Mouse (Mus musculus) myocyte (in vitro differentiated cells): ENCODE measurements around the gene Alx3. TPM values are rescaled to one million over a fixed set of nuclear protein-coding genes. Genes with fewer than 3 reads are reported as not detected.

Source experiments
- H3K27me3 ChIP-seq: one replicate; pipeline ENCODE4 v1.6.1; 2011; ENCODE audit not compliant: control insufficient read depth, insufficient read depth, insufficient read length
- H3K36me3 ChIP-seq: one replicate; pipeline ENCODE4 v1.6.1; 2011; ENCODE audit not compliant: control insufficient read depth, insufficient read depth
- H3K4me2 ChIP-seq: one replicate; pipeline ENCODE4 v1.6.1; 2011; ENCODE audit warnings: low read depth, control low read depth
- H3K4me3 ChIP-seq: one replicate; pipeline ENCODE4 v1.5.1; 2011; ENCODE audit warnings: mild to moderate bottlenecking, control low read depth, moderate library complexity
- H3K79me2 ChIP-seq: one replicate; pipeline ENCODE4 v1.6.1; 2011; ENCODE audit not compliant: control insufficient read depth, insufficient read depth
- H3ac ChIP-seq: one replicate; pipeline ENCODE4 v1.6.1; 2011; ENCODE audit not compliant: control insufficient read depth, insufficient read length
- CEBPB ChIP-seq: IDR thresholded peaks from 2 replicates; pipeline ENCODE4 v1.6.1; 2011; ENCODE audit warnings: mild to moderate bottlenecking, moderate library complexity; ENCODE audit not compliant: poor library complexity, insufficient read depth, severe bottlenecking
- E2F4 ChIP-seq: IDR thresholded peaks from one replicate; pipeline ENCODE4 v1.6.1; 2011; ENCODE audit warnings: mild to moderate bottlenecking, control low read depth, moderate library complexity; ENCODE audit not compliant: insufficient read depth
- MAX ChIP-seq: IDR thresholded peaks from one replicate; pipeline ENCODE4 v1.6.1; 2011; ENCODE audit warnings: low read depth, mild to moderate bottlenecking, control low read depth
- MYOD1 ChIP-seq, 3 experiments: IDR thresholded peaks; one replicate each; pipeline ENCODE4 v1.6.1; 2011; ENCODE audit warnings: control low read depth in 2 of 3, low read depth in 2 of 3, mild to moderate bottlenecking in 2 of 3, moderate library complexity in 1 of 3; ENCODE audit not compliant: insufficient read length in 2 of 3, control insufficient read depth in 1 of 3
- MYOG ChIP-seq, 3 experiments: IDR thresholded peaks; one replicate each; pipeline ENCODE4 v1.6.1; 2011; ENCODE audit warnings: control low read depth in 2 of 3, low read depth in 2 of 3, mild to moderate bottlenecking in 2 of 3; ENCODE audit not compliant: insufficient read length in 2 of 3, control insufficient read depth in 1 of 3, insufficient read depth in 1 of 3
- POLR2A ChIP-seq: IDR thresholded peaks from one replicate; pipeline ENCODE4 v1.6.1; 2011; ENCODE audit warnings: low read depth, mild to moderate bottlenecking, control low read depth, moderate library complexity; ENCODE audit not compliant: insufficient read length
- POLR2AphosphoS2 ChIP-seq: IDR thresholded peaks from one replicate; pipeline ENCODE4 v1.6.1; 2011; ENCODE audit warnings: low read depth, control low read depth; ENCODE audit not compliant: insufficient read length
- REST ChIP-seq: IDR thresholded peaks from one replicate; pipeline ENCODE4 v1.6.1; 2011; ENCODE audit warnings: mild to moderate bottlenecking, control low read depth, moderate library complexity; ENCODE audit not compliant: insufficient read depth, insufficient read length
- SRF ChIP-seq: IDR thresholded peaks from one replicate; pipeline ENCODE4 v1.6.1; 2011; ENCODE audit warnings: low read depth; ENCODE audit not compliant: control insufficient read depth, insufficient read length
- TCF12 ChIP-seq: IDR thresholded peaks from one replicate; pipeline ENCODE4 v1.6.1; 2011; ENCODE audit warnings: mild to moderate bottlenecking, control low read depth; ENCODE audit not compliant: poor library complexity, insufficient read depth, severe bottlenecking
- TCF3 ChIP-seq: IDR thresholded peaks from one replicate; pipeline ENCODE4 v1.6.1; 2011; ENCODE audit warnings: low read depth, control low read depth; ENCODE audit not compliant: insufficient read length
- USF1 ChIP-seq: IDR thresholded peaks from one replicate; pipeline ENCODE4 v1.6.1; 2011; ENCODE audit warnings: low read depth, mild to moderate bottlenecking, control low read depth, moderate library complexity
- polyA plus RNA-seq: library from polyadenylated mRNA; unstranded; fragments of >200 nt; fragmentation: generic; extraction: Trizol; gene quantifications from one replicate; pipeline ENCODE4 v1.2.1, GENCODE M21; 2012; ENCODE audit warnings: missing spikeins

Gene Alx3
- not detected for polyA plus RNA-seq

DNA sequence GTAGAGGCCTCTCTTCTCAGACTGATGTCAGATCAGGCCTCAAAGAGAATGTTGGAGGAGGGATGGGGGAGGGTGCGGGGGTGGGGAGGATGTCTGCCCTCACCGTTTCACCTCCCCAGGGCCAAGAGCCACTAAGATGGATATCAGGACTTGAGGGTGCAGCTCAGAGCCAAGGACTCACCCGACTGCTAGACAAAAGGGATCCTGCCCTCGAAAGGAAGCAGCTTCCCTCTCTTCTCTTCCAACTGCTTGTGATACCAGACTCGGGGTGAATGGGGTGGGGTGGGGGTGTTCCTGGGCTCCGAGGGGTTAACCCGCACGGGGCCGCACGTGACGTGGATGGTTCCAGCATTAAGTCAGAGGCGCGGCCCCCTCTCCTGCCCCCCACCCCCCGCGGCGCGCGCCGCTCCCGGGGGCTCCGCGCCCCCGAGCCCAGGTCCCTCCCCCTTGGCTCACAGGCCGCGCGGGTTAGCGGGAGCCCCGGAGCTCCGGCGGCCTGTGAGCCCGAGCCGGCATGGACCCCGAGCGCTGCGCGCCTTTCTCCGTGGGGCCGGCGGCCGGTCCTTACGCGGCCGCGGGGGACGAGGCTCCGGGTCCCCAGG is at the start of gene Alx3:
TSS of gene Alx3 (plus strand) at position 370 of the 602 bp plus-strand sequence.
- no peaks in the 10 kb centered on the region for H3K79me2 ChIP-seq
- H3ac ChIP-seq = no peak within 1 kb of the TSS
- H3K4me3 ChIP-seq = no peak within 1 kb of the TSS
- H3K27me3 ChIP-seq = peaks cover 67% of the 10 kb centered on the region
- H3K36me3 ChIP-seq = no peaks in the 10 kb centered on the region
- no peak within 1 kb of the TSS for H3K4me2 ChIP-seq
- no peak for TF ChIP-seq E2F4
- TF ChIP-seq REST = no peak
- TF ChIP-seq TCF12 = no peak
- no peak for TF ChIP-seq MYOG (IDR thresholded peaks at IDR 0.05; ENCODE audit: control insufficient read depth in 1 of 3, insufficient read depth in 1 of 3, insufficient read length in 2 of 3, low read depth in 2 of 3)
- no peak for TF ChIP-seq SRF

DNA sequence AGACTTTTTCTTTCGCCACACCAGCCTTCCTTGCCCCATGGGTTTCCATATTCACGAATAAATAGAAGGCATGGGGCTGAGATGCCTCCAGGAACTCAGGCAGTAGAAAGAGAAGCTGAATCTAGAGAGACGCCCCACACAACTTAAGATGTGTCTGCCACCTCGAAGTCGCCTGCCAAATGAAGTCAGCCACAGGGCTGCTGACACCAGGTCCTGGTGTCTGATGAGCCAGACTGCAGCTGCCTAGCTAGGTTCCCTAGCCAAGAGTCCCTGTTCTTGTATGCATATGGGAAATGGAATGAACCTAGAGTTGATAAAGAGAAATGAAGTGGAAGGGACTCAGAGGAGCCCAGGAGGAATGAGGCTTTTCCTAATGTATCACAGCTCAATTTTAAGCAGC is 49.6 kb upstream of the Alx3 start:
- no peaks in the 10 kb centered on the region for H3K79me2 ChIP-seq
- TF ChIP-seq CEBPB (no peak), MYOD1 (IDR thresholded peaks at IDR 0.05; ENCODE audit: control insufficient read depth in 1 of 3, insufficient read length in 2 of 3, low read depth in 2 of 3) (no peak), E2F4 (no peak), POLR2A (no peak)

DNA sequence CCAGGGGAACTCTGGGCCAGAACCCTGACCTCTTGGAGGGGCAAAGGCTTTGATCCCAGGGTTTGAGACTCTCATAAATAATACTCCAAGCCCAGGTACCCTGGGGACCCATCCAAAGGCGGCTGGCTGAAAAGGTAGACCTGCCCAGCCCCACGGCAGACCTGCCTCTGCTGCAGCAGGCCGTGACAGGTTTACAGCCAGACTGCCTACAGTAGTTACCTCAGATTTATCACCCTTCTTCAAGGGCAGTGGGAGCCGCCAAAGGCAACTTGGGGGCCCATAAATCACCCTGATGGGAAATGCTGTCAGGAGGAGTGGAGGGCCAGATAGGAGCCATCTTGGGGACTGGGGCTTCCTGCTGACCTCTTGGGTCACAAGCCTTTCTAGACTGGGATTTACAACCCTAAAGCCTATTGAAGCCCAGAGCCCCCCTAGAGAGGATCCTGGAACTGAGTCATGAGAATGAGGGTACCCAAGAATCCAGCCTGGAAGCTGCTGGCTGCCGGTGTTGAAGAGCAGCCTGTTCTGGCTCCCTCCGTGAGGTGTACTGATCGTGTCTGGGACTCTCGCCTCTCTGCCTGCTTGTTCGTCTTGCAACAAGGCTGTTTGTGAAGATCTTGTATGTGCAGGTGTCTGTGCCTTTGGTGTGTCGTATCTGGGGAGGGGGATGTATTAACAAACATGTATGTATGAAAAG is 49.0 kb upstream of the Alx3 start:
- no peaks in the 10 kb centered on the region for H3K36me3 ChIP-seq
- H3ac ChIP-seq = no peak overlapping the region
- peaks cover 8% of the 10 kb centered on the region for H3K27me3 ChIP-seq
- H3K79me2 ChIP-seq = no peaks in the 10 kb centered on the region
- H3K4me3 ChIP-seq = no peak overlapping the region
- TF ChIP-seq CEBPB (no peak), MYOD1 (IDR thresholded peaks at IDR 0.05; ENCODE audit: control insufficient read depth in 1 of 3, insufficient read length in 2 of 3, low read depth in 2 of 3) (no peak), MAX (no peak), MYOG (IDR thresholded peaks at IDR 0.05; ENCODE audit: control insufficient read depth in 1 of 3, insufficient read depth in 1 of 3, insufficient read length in 2 of 3, low read depth in 2 of 3) (no peak), POLR2A (no peak)
- no peak overlapping the region for H3K4me2 ChIP-seq

More for the DNA sequence above, 49.6 kb upstream of the Alx3 start:
- Histone ChIP-seq H3K27me3 (peaks cover 8% of the 10 kb centered on the region), H3K4me3 (no peak overlapping the region), H3K4me2 (no peak overlapping the region), H3ac (no peak overlapping the region), H3K36me3 (no peaks in the 10 kb centered on the region)

DNA sequence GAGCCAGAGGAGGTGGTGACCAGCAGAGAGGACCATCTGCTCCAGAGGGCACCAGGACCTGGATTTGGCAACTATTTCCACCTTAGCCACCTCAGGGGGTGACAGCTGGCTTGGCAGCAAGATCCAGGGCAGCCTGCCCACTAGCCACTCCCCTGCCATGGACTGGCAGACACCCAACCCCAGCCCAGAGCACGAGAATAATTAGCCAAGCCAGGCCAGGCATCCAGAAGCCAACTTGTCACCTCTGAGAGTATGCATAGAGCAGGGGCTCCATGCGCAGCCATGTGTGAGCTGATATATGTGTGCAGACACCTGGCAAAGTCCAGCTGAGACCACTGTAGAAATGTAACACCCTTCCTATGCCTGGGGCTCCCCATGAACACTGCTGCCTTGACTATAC is 47.9 kb upstream of the Alx3 start:
- TF ChIP-seq MYOG (IDR thresholded peaks at IDR 0.05; ENCODE audit: control insufficient read depth in 1 of 3, insufficient read depth in 1 of 3, insufficient read length in 2 of 3, low read depth in 2 of 3) (peak; percentile 11 to 79 (median 62)), MAX (no peak), MYOD1 (IDR thresholded peaks at IDR 0.05; ENCODE audit: control insufficient read depth in 1 of 3, insufficient read length in 2 of 3, low read depth in 2 of 3) (peak in 2 of 3 experiments; percentile 36 to 75)
- Histone ChIP-seq H3K4me2 (no peak overlapping the region), H3K4me3 (no peak overlapping the region), H3K36me3 (no peaks in the 10 kb centered on the region), H3K27me3 (peaks cover 13% of the 10 kb centered on the region), H3ac (no peak overlapping the region), H3K79me2 (no peaks in the 10 kb centered on the region)

DNA sequence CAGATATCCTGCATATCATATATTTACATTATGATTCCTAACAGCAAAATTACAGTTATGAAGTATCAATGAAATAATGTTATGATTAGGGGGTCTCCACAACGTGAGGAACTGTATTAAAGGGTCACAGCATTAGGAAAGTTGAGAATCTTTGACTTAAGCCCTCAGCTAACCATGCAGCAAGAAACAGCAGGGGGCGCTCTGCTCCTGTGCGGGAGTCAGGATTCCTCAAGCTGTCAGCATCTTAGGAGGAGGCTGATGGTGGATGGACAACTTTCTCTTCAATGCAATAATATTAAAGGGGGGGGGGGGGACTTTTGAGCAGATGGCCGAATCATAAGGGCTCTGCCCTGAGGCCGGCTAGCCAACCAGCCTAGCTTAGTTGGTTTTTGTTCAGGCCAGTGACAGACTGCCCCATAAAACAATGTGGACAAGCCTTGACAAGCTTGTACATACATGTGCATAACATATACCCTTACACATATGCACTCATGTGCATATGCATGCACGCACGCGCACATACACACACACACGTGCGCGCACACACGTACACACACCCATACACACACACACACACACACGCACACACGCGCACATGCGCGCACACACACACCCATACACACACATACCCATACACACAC is 44.3 kb upstream of the Alx3 start:
- H3K4me2 ChIP-seq = no peak overlapping the region
- H3K36me3 ChIP-seq = no peaks in the 10 kb centered on the region
- no peak overlapping the region for H3K4me3 ChIP-seq
- H3K27me3 ChIP-seq = peaks cover 35% of the 10 kb centered on the region
- TF ChIP-seq CEBPB (no peak), TCF3 (no peak), MYOD1 (IDR thresholded peaks at IDR 0.05; ENCODE audit: control insufficient read depth in 1 of 3, insufficient read length in 2 of 3, low read depth in 2 of 3) (peak in 1 of 3 experiments; percentile 15), REST (no peak)
- no peaks in the 10 kb centered on the region for H3K79me2 ChIP-seq
- no peak overlapping the region for H3ac ChIP-seq

DNA sequence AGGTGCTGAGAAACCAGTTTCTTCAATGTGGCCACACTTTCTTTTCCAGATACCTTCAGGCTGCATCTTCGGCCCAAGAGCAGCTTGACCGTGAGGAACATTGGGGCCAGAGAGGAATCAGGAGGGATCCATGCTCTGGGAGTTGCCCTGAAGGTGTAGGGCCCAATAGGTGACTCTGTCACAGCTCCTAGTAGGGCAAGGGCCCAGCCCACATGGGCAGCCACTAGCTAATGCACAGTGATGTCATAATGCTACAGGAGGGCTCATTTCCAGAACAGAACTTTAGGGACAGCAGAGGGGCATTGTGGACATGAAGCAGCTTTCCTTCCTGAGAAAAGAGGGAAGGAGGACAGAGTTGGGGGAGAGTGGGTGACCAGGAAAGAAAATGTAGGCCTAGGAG is 40.0 kb upstream of the Alx3 start, which contains the start of gene Ubl4b:
TSS of gene Ubl4b (minus strand) at position 232 of the 400 bp plus-strand sequence.
- no peaks in the 10 kb centered on the region for H3K79me2 ChIP-seq
- no peaks in the 10 kb centered on the region for H3K36me3 ChIP-seq
- peaks cover 44% of the 10 kb centered on the region for H3K27me3 ChIP-seq
- H3K4me2 ChIP-seq = no peak within 1 kb of the TSS
- no peak within 1 kb of the TSS for H3ac ChIP-seq
- no peak within 1 kb of the TSS for H3K4me3 ChIP-seq
- TF ChIP-seq USF1 = no peak
- no peak for TF ChIP-seq POLR2A
- no peak for TF ChIP-seq TCF3
- TF ChIP-seq MYOG (IDR thresholded peaks at IDR 0.05; ENCODE audit: control insufficient read depth in 1 of 3, insufficient read depth in 1 of 3, insufficient read length in 2 of 3, low read depth in 2 of 3) = no peak
- TF ChIP-seq POLR2AphosphoS2 = no peak
- no peak for TF ChIP-seq E2F4
- no peak for TF ChIP-seq MAX
- no peak for TF ChIP-seq SRF
- no peak for TF ChIP-seq CEBPB
- no peak for TF ChIP-seq TCF12
- TF ChIP-seq MYOD1 (IDR thresholded peaks at IDR 0.05; ENCODE audit: control insufficient read depth in 1 of 3, insufficient read length in 2 of 3, low read depth in 2 of 3) = no peak
- no peak for TF ChIP-seq REST
